Mouse (Mus musculus): Measurements from ENCODE around the gene Sprr2a1.
"Not testable (repeated sequence)": the region's sequence is repeated elsewhere in the genome, so short reads cannot be mapped to it uniquely, and the experiment has no call there.

The Sprr2a1 gene

GRCm38 (mm10) chr3:92215569-92215968, at the start of gene Sprr2a1, which contains the start of gene Sprr2a2:
Gene Sprr2a1, plus strand, starts transcription at chr3:92215799.
Gene Sprr2a2, plus strand, starts transcription at chr3:92215920.
- not testable (repeated sequence) for DNase-seq

DNA sequence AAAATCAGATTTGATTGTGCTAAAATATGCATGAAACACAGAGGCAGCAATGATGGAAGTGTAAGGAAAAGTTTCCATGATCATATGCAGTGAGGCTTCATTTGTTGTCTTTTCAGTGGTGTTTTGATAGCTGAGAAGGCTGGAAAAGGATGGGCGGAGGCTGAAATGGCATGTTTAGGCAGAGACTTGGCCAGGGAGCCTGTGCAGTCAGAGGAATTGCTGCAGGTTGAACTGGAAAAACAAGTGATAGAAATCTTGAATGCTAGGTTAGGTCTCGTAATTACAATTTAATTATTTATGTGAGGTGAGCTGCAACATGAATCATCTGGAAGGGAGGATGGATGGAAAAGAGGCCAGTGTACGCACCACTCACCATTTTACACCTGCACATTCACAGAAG, 45.8 kb upstream of the Sprr2a1 start:
- no peak for DNase-seq

DNA sequence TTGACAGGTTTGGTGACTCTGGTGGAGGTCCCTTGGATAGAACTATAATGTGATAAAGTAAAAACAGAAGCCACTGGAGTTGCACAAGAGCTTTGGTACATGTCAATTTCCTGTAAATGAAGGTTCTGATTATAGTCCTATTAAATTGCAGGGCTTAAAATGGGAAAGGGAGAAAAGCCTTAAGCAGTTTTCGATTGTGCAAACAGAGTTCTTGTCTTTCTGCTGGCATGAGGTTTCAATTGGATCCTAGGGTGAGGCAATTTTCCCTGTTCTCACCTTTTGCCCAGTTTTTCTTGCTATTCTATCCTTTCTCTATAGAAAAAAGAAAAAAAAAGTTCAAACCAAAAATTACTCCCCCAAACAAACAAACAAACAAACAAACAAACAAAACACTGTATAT, 38.7 kb upstream of the Sprr2a1 start:
- DNase-seq, result no peak

DNA sequence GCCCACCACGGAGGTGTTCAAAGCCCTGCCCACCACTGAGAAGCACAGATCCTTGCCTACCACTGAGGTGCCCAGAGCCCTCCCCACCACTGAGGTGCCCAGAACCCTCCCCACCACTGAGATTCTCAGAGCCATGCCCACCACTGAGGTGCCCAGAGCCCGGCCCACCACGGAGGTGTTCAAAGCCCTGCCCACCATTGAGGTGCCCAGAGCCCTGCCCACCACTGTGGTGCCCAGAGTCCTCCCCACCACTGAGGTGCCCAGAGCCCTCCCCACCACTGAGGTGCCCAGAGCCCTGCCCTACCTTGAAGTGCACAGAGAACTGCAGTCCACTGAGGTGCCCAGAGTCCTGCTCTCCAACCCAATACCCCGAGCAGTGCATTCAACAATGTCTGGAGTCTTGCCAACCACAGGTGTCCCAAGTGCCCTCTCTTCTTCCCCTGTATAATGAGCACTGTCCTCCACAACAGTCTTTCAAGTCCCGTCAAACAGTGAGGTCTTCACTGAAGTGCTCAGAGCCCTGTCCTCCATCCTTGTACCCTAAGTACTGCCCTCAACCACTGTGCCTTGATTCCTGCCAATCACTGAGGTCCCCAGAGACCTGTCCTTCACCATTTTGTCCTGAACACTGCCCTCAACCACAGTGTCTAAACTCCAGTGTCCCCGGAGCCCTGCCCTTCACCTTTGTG, 19.9 kb upstream of the Sprr2a1 start:
- DNase-seq, result no peak

DNA sequence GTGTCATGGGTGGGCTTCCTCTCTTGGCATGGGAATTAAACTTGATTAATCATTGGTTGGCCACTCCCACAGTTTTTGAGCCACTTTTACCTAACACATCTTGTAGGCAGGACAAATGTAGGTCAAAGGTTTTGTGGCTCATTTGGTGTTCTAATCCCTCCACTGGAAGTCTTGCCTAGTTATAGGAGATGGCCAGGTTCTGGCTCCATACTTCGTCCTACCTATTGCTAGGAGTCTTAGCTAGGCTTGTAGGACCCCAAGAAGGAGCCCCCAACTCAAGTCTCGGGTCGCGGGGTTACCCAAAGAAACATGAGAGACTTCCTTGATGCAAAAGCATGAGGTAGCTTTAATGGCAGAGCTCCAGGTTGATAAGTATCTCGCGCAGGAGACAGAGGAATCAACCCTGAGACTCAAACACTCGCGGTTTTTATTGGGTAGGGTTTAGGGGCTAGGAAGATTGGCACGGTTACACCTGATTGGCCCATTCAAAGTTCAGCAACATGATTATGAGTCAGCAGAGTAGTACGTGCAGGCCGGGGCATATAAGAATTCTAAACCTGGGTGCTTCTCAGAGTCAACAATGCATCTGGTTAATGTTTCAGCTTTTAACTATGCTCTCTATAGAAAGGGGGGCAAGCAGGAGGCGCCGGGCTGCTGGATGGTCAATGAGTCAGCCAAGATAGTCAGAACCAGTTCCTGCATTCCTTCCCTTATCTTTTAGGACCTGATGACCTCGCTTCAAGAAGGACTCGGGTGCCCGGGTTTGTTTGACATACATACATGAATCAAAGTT, 4.3 kb upstream of the Sprr2a1 start:
- DNase-seq, result not testable (repeated sequence)

DNA sequence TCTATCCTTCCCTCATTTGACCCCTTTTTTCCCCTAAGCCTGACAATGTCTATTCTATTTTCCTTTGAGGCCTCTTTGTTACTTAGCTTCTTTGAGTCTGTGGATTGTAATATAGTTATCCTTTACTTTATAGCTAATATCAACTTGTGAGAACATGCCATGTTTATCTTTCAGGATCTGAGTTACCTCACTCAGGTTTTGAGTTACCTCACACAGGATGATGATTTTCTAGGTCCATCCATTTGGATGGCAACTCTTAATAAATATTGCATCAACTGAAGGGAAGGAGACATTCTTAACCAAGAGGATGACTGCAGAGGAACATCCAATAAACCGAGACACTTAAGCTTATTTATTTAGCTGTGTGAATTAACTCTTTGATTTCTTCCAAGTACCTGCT, 3.5 kb upstream of the Sprr2a1 start:
- DNase-seq, result not testable (repeated sequence)

- DNase-seq, result not testable (repeated sequence)
These were observed 1.9 kb upstream of the Sprr2a1 start for GRCm38 (mm10) chr3:92213651-92214050.

DNA sequence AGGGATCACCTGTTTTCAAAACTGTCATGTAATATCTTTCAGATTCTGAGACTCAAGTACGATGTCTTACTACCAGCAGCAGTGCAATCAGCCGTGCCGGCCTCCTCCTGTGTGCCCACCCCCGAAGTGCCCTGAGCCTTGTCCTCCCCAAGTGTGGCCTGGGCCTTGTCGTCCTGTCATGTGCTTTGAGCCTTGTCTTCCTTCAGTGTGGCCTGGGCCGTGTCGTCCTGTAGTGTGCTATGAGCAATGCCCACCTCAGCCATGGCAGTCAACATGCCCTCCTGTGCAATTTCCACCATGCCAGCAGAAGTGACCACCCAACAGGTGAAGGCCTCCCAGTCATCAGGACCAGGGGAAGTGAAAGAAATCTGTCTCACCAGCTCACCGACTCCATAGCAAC, 3.4 kb downstream of the Sprr2a1 start:
- not testable (repeated sequence) for DNase-seq

DNA sequence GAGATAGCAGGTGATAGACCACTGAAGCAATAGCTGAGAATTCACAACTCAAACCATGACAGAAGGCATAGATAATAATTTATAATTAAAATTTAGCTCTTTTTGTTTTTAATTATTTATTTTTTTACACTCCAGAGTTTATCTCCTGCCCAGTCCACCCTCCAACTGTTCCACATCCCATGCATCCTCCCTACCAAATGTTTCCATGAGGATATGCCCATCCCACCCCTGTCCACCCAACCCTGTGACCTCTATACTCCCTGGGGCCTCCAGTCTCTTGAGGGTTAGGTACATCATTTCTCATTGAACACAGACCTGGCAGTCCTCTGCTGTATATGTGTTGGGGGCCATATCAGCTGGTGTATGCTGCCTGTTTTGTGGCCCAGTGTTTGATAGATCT, 8.1 kb downstream of the Sprr2a1 start:
- DNase-seq, result not testable (repeated sequence)

GRCm38 (mm10) chr3:92227410-92227809, 11.8 kb downstream of the Sprr2a1 start:
- not testable (repeated sequence) for DNase-seq

DNA sequence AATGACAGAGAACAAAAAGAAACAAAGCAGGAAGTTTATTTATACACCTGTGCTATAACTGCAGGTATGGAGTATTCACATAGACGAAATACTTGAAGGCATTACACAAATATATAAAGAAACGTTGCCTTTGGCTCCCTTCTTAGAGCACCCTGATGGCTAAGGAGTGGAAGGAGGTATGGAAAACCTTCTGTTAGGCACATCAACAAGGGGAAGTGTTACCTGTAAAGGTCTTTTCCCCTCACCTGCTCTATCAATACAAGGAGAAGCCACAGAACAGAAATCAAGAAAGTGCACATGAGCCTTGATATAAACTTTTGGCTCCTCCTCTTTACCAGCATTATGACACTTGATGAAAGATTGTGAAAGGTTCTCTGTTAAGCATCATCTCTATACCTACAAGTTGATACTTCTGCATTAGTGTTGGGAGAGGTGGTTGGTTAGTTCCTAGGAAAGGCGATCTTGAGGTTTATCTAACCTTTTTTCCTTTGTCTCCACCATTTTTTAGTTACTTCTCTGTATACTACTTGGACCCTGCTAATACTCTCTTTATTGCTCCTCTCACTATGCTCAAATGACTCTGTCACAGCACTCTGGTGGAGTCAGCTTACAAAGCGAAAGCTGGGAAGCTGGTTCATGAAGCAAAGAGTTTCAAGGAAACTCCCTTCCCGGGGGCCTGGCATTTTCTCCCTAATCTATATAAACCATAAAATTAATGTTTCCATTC, 21.0 kb downstream of the Sprr2a1 start:
- not testable (repeated sequence) for DNase-seq

DNA sequence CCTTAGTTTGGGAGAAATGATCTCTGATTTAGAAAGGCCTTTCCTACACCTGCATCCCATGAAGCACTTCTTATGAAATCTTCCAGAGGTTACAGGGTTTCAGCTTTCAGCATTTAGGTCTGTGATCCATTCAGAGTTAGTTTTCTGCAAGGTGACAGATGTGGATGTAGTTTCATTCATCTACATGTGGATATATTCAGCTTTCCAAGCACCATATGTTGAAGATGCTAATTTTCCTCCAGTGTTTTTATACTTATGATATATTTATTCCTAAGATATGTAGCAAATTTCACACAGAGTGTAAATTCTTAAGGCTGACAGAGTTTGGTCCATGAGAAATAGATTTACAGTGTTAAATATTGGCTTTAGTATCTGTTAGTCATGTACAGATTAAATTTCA, 23.1 kb downstream of the Sprr2a1 start:
- not testable (repeated sequence) for DNase-seq

DNA sequence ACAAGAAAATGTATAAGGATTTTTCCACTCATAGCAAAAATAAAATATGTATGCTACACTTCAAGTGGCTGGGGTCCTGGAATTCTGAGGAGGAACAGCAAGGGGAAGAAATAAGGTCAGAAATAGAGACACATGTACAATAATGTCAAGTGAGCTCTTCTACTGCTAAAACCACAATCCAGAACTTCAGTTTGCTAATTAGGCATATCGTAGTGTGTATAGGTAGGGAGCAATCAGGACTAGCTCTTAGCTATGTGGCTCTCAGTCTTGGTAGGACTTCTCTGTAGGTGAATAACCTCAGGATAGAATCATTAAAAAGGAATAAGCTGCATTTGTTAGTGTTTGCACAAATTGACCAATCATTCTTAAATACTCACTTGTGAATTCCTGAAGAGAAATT, 23.6 kb downstream of the Sprr2a1 start:
- DNase-seq, result not testable (repeated sequence)

- DNase-seq, result not testable (repeated sequence)
These were observed 29.2 kb downstream of the Sprr2a1 start for GRCm38 (mm10) chr3:92244833-92245232.

GRCm38 (mm10) chr3:92246245-92246644, 30.6 kb downstream of the Sprr2a1 start:
- not testable (repeated sequence) for DNase-seq

DNA sequence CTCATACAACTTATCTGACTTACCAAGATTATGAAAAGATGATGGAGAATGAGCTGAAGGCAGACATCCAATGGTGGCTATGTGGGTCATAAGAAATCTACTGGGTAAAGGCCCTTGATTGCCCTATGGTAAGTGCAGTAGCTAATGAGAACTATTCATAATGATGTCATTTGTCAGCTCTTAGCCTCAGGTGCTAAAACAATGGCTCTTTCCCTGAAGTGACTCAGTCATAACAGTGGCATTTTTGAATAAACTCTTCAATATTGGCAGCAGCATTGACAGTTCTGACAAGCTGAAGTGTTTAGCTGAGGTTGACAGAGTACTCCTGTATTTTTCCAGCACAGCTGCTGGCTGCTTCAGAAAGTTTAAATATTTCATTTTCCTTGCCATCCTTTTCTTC, 32.9 kb downstream of the Sprr2a1 start:
- DNase-seq, result not testable (repeated sequence)

- not testable (repeated sequence) for DNase-seq
These were observed 34.9 kb downstream of the Sprr2a1 start for GRCm38 (mm10) chr3:92250450-92250849.

GRCm38 (mm10) chr3:92253860-92254259, 38.3 kb downstream of the Sprr2a1 start:
- DNase-seq, result not testable (repeated sequence)

GRCm38 (mm10) chr3:92258526-92258925, 42.9 kb downstream of the Sprr2a1 start:
- not testable (repeated sequence) for DNase-seq

GRCm38 (mm10) chr3:92263462-92263861, 47.9 kb downstream of the Sprr2a1 start:
- not testable (repeated sequence) for DNase-seq

All from cerebellum, postnatal 10 days (tissue).